10 mouse cellular contexts compared by ENCODE assay signal in the genomic region with DNA sequence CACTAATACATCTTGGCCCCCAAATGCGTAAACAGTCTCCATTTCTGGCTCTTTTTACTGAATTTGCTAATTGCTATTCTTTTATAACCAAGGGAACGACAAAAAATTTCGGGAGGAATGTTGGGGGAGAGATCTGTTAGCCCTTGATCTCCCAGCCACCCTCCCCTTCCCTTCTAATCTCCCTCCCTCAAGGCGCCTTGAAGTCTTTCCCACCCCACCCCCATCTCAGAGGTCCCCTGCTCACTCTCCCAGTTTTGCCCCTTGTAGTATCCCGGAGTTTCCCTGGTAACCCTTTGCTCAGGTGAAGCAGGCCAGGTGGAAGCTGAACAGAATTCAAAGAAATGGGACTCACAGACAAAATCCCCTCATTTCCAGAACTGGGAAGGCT. TPM values are rescaled to one million over a fixed set of nuclear protein-coding genes. Genes with fewer than 3 reads are reported as not detected.
DNase-seq lines count a peak whose midpoint lies in the region; ATAC-seq and TF ChIP-seq lines count a peak whose summit lies in the region.
"Had no signal": no experiment of that assay in that cellular context is flagged by ENCODE, and none has a peak within 500 bp of the region (broad histone marks: within the 10 kb centered on the region; RNA-seq: fewer than 3 reads in every experiment).

No protein-coding gene starts in this region.

- peak overlapping the region; percentile 46 for H3K4me2 ChIP-seq in intestine, embryonic 14.5 days (ENCODE audit: low read length)
- peak overlapping the region; percentile 48 for H3K4me2 ChIP-seq in midbrain, postnatal 0 days (ENCODE audit: low read depth, low read length, poor library complexity, severe bottlenecking)

- TF ChIP-seq POLR2A in kidney, adult 2 months (IDR thresholded peaks at IDR 0.05; ENCODE audit: low read depth, low read length): no peak
- TF ChIP-seq POLR2A in embryonic fibroblast, embryonic 13.5 days (IDR thresholded peaks at IDR 0.05; ENCODE audit: low read depth, low read length): 0 out of 2 replicates have a peak, but pooled peaks have one; percentile 37

- no peak overlapping the region for H3K9ac ChIP-seq in intestine, embryonic 14.5 days (ENCODE audit: low read length)
- 0 out of 2 replicates have a peak overlapping the region, but pooled peaks have one; percentile 36 for H3K9ac ChIP-seq in midbrain, postnatal 0 days (replicated peaks; ENCODE audit: low read length, poor library complexity, severe bottlenecking)

- peak; percentile 41 for ATAC-seq in intestine, embryonic 14.5 days (replicated peaks; ENCODE audit: low FRiP score, low TSS enrichment, low read depth)
- 0 out of 2 replicates have a peak, but pooled peaks have one; percentile 23 for ATAC-seq in midbrain, postnatal 0 days (ENCODE audit: low FRiP score)
- ATAC-seq in megakaryocyte, adult 5-6 weeks (ENCODE audit: poor library complexity, severe bottlenecking): no peak

- TF ChIP-seq CTCF in kidney, adult 2 months (conservative IDR thresholded peaks at IDR 0.05; ENCODE audit: insufficient read depth, insufficient read length, low read depth, low read length): no peak
- no peak for TF ChIP-seq CTCF in embryonic fibroblast, embryonic 13.5 days (IDR thresholded peaks at IDR 0.05; ENCODE audit: borderline replicate concordance, insufficient read depth, low read length)
- TF ChIP-seq CTCF in midbrain, postnatal 0 days (IDR thresholded peaks at IDR 0.05): no peak

- peak overlapping the region; percentile 7; the same call in 1 of the 2 replicates for H3K4me3 ChIP-seq in kidney, adult 2 months (ENCODE audit: insufficient read depth, low read depth, low read length)
- H3K4me3 ChIP-seq in embryonic fibroblast, embryonic 13.5 days (ENCODE audit: insufficient read depth, low read length): no peak overlapping the region
- H3K4me3 ChIP-seq in intestine, embryonic 14.5 days (ENCODE audit: low read depth, low read length): no peak overlapping the region
- H3K4me3 ChIP-seq in midbrain, postnatal 0 days (ENCODE audit: low read depth, low read length): peak overlapping the region; percentile 28

- H3K27ac ChIP-seq in kidney, adult 2 months (ENCODE audit: insufficient read depth, low read depth, low read length): no peak overlapping the region
- peak overlapping the region; percentile 84 for H3K27ac ChIP-seq in embryonic fibroblast, embryonic 13.5 days (ENCODE audit: insufficient read depth, low read length)
- peak overlapping the region; percentile 89 for H3K27ac ChIP-seq in intestine, embryonic 14.5 days (ENCODE audit: low read depth)
- peak overlapping the region; percentile 57 for H3K27ac ChIP-seq in midbrain, postnatal 0 days (ENCODE audit: low read depth, low read length)

- DNase-seq in kidney, adult 2 months: no peak
- no peak for DNase-seq in kidney, postnatal 14 days
- no peak for DNase-seq in intestine, embryonic 14.5 days (ENCODE audit: low spot score)
- DNase-seq in midbrain, postnatal 0 days (ENCODE audit: low spot score): no peak
- no peak for DNase-seq in c-Kit-positive CD71-positive TER-119-positive erythroid progenitor cells, embryonic 14.5 days (ENCODE audit: low spot score)
- DNase-seq in right cerebral cortex, postnatal 10 days (ENCODE audit: low spot score in 2 of 2): no peak

- WGBS in kidney, adult 2 months: 30% methylated on average over 5 of the region's 5 CpGs
- 4% methylated on average over 5 of the region's 5 CpGs for WGBS in intestine, embryonic 14.5 days
- WGBS in midbrain, postnatal 0 days: 9% methylated on average over 5 of the region's 5 CpGs

- no peaks in the 10 kb centered on the region for H3K9me3 ChIP-seq in intestine, embryonic 14.5 days (ENCODE audit: control insufficient read depth, low read length)
- H3K9me3 ChIP-seq in midbrain, postnatal 0 days (ENCODE audit: low read length): no peaks in the 10 kb centered on the region

- no peaks in the 10 kb centered on the region for H3K4me1 ChIP-seq in kidney, adult 2 months (ENCODE audit: control insufficient read depth, insufficient read depth, low read length)
- H3K4me1 ChIP-seq in embryonic fibroblast, embryonic 13.5 days (ENCODE audit: control insufficient read depth, insufficient read depth, low read length): peaks cover 7% of the 10 kb centered on the region; the same call in 1 of the 2 replicates
- peaks cover 18% of the 10 kb centered on the region for H3K4me1 ChIP-seq in intestine, embryonic 14.5 days (replicated peaks; ENCODE audit: control insufficient read depth, insufficient read depth, low read length)
- H3K4me1 ChIP-seq in midbrain, postnatal 0 days (ENCODE audit: insufficient read depth, low read length): no peaks in the 10 kb centered on the region

- H3K27me3 ChIP-seq in kidney, adult 2 months (replicated peaks; ENCODE audit: control insufficient read depth, insufficient read depth, low read length): no peaks in the 10 kb centered on the region
- H3K27me3 ChIP-seq in intestine, embryonic 14.5 days (replicated peaks; ENCODE audit: control insufficient read depth, insufficient read depth, low read length): no peaks in the 10 kb centered on the region
- H3K27me3 ChIP-seq in midbrain, postnatal 0 days (ENCODE audit: insufficient read depth, low read length): no peaks in the 10 kb centered on the region

- no peaks in the 10 kb centered on the region for H3K36me3 ChIP-seq in kidney, adult 2 months (ENCODE audit: control insufficient read depth, insufficient read depth, low read length)
- no peaks in the 10 kb centered on the region for H3K36me3 ChIP-seq in intestine, embryonic 14.5 days (ENCODE audit: control insufficient read depth, insufficient read depth, low read length)
- H3K36me3 ChIP-seq in midbrain, postnatal 0 days (ENCODE audit: insufficient read depth, low read length): no peaks in the 10 kb centered on the region

RNA-seq across cellular contexts. Expression of gene Ccdc42, which starts 37.0 kb away (rescaled TPM):
- 0.33 TPM in 1 of 2 replicates, not detected in the other for polyA plus RNA-seq in kidney, adult 2 months (2012; rRNA removed)
- polyA plus RNA-seq in embryonic fibroblast, embryonic 13.5 days (2011; ENCODE audit: insufficient read length, low read depth, missing spikeins): not detected in 2 replicates
- polyA plus RNA-seq in intestine, embryonic 14.5 days (2014; fragmentation: Nextera tagmentation; extraction: Ambion mirVana): 0.32 TPM in 2 replicates
- total RNA-seq in midbrain, postnatal 0 days (2014; rRNA removed): 0.33 TPM in 1 of 2 replicates, not detected in the other
- 0.37 and 0.51 TPM in 2 replicates for polyA plus RNA-seq in midbrain, postnatal 0 days (2015; fragmentation: Nextera tagmentation; extraction: Ambion mirVana)
- not detected in 2 replicates for total RNA-seq in megakaryocyte, adult 5-6 weeks (2015)
- total RNA-seq in megakaryocyte, adult 5-6 weeks (2017): not detected in 2 replicates
- total RNA-seq: ES-E14; hematopoietic stem cell, adult 5-6 weeks had no signal

Comparison
In these comparisons a context has a peak if more than half of its experiments do, and no peak if none do; other contexts are left out.
1. H3K4me3 ChIP-seq: peak in kidney, adult 2 months (single experiment) and midbrain, postnatal 0 days (single experiment); none in embryonic fibroblast, embryonic 13.5 days (single experiment) and intestine, embryonic 14.5 days (single experiment).